Mouse (Mus musculus) bone marrow macrophage, adult 2 months (primary cell): ENCODE data around the gene Ell2.

ENCODE experiments used
- CTCF ChIP-seq: IDR thresholded peaks from 2 replicates; pipeline ENCODE4 v1.5.1; 2012; ENCODE audit warnings: low read depth, mild to moderate bottlenecking, low read length, moderate library complexity
- POLR2A ChIP-seq: IDR thresholded peaks from 2 replicates; pipeline ENCODE4 v1.6.1; 2012; ENCODE audit warnings: mild to moderate bottlenecking, low read depth, low read length, borderline replicate concordance

- TF ChIP-seq CTCF (no peak), POLR2A (no peak)
Measured at GRCm38 (mm10) chr13:75750785-75751184, 44.2 kb downstream of the Ell2 start.
